Mouse (Mus musculus) spleen, adult 2 months (tissue): Measurements from ENCODE around the gene Lekr1. TPM values are rescaled to one million over a fixed set of nuclear protein-coding genes. Genes with fewer than 3 reads are reported as not detected.

ENCODE experiments used
- DNase-seq, 2 experiments: peaks; one replicate each; pipeline versions ENCODE4 v3.0.0 to v3.0.0-alpha.2; 2012 to 2021; ENCODE audit warnings: low spot score in 2 of 2, low read depth in 1 of 2
- H3K27ac ChIP-seq: fragments of 200-500 bp; 2 replicates; pipeline ENCODE4 v1.5.1; 2012; ENCODE audit warnings: low read length, inconsistent platforms; ENCODE audit not compliant: insufficient read depth
- H3K27me3 ChIP-seq: fragments of 200-500 bp; 2 replicates; pipeline ENCODE4 v1.6.1; 2012; ENCODE audit warnings: mild to moderate bottlenecking, moderate library complexity, low read length, inconsistent platforms; ENCODE audit not compliant: control insufficient read depth, insufficient read depth
- H3K36me3 ChIP-seq: fragments of 200-500 bp; 2 replicates; pipeline ENCODE4 v1.6.1; 2012; ENCODE audit warnings: mild to moderate bottlenecking, low read length, inconsistent platforms; ENCODE audit not compliant: control insufficient read depth, insufficient read depth
- H3K4me1 ChIP-seq: fragments of 200-500 bp; 2 replicates; pipeline ENCODE4 v1.6.1; 2011; ENCODE audit warnings: inconsistent platforms; ENCODE audit not compliant: control insufficient read depth, insufficient read depth, insufficient read length
- H3K4me3 ChIP-seq: fragments of 200-500 bp; 2 replicates; pipeline ENCODE4 v1.5.1; 2011; ENCODE audit warnings: mild to moderate bottlenecking, inconsistent platforms; ENCODE audit not compliant: insufficient read depth, insufficient read length; ENCODE audit errors: extremely low read depth
- CTCF ChIP-seq: fragments of 200-500 bp; IDR thresholded peaks from 2 replicates; pipeline ENCODE4 v1.5.1; 2011; ENCODE audit warnings: mild to moderate bottlenecking, inconsistent platforms; ENCODE audit not compliant: insufficient read depth, insufficient read length, insufficient replicate concordance; ENCODE audit errors: extremely low read depth
- POLR2A ChIP-seq: fragments of 200-500 bp; IDR thresholded peaks from 2 replicates; pipeline ENCODE4 v1.6.1; 2011; ENCODE audit warnings: low read depth, low read length, inconsistent platforms
- WGBS: fragments of 180-500 bp; shearing (Covaris S2); methylation state at CpG from one replicate; pipeline ENCODE4 v1.1.7; 2018; 5-methylcytosine and 5-hydroxymethylcytosine counted together
- polyA plus RNA-seq: library from polyadenylated mRNA; depleted of rRNA; stranded (reverse); fragments of >200 nt; gene quantifications from 2 replicates; pipeline ENCODE4 v1.2.3, GENCODE M21; 2012

Gene Lekr1
- polyA plus RNA-seq, 1 experiment, result 0.20 TPM

DNA sequence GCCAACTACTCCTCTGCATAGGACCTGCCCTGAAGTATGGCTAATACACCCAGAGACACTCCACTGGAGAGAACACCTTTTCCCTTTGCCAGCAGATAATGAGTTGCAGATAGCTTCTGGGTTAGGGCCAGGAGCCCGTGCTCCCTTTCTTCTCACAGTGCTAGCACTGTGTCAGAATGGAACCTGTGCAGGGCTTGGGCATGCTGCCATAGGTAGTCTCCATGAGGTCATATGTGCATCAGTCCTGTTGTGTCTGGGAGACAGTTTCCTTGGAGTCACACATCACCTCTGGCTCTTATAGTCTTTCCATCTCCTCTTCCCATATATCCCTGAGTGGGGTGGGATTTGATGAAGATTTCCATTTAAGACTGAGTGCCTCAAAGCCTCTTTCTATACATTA, 33.7 kb downstream of the Lekr1 start:
- WGBS, result 90% methylated on average over 1 of the region's 1 CpGs
- no peak overlapping the region for H3K27ac ChIP-seq
- DNase-seq, result no peak
- no peak overlapping the region for H3K4me3 ChIP-seq
- TF ChIP-seq CTCF (no peak), POLR2A (no peak)
- no peaks in the 10 kb centered on the region for H3K27me3 ChIP-seq
- H3K36me3 ChIP-seq, result no peaks in the 10 kb centered on the region
- no peaks in the 10 kb centered on the region for H3K4me1 ChIP-seq

GRCm38 (mm10) chr3:65714372-65714771, 48.3 kb downstream of the Lekr1 start:
- no peak overlapping the region for H3K27ac ChIP-seq
- no peaks in the 10 kb centered on the region for H3K4me1 ChIP-seq
- H3K4me3 ChIP-seq, result no peak overlapping the region
- H3K27me3 ChIP-seq, result no peaks in the 10 kb centered on the region
- TF ChIP-seq CTCF (no peak), POLR2A (no peak)
- H3K36me3 ChIP-seq, result no peaks in the 10 kb centered on the region
- 87% methylated on average over 3 of the region's 3 CpGs for WGBS
- no peak for DNase-seq

DNA sequence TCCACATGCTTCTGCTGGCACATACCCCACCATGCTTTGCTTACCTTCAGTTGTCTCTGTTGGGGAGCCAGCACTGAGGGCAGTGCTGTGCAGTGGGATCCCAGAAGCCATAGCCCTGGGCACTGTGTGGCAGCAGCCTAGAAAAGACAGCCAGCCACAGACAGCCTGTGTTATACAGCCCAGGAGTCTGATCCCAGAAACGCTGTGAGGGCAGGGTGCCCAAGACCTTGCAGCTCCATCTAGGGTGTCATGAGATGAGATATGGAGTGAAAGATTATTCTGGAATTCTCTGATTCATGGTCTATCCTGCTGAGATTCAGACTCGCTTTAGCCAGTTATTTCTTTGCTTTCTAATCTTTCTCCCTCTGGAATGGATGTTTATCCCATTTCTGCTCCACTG, 51.4 kb downstream of the Lekr1 start:
- TF ChIP-seq CTCF (no peak), POLR2A (no peak)
- no peaks in the 10 kb centered on the region for H3K36me3 ChIP-seq
- no peak overlapping the region for H3K4me3 ChIP-seq
- H3K27me3 ChIP-seq, result no peaks in the 10 kb centered on the region
- DNase-seq, result no peak
- H3K4me1 ChIP-seq, result no peaks in the 10 kb centered on the region
- H3K27ac ChIP-seq, result no peak overlapping the region
- 78% methylated on average over 2 of the region's 2 CpGs for WGBS

GRCm38 (mm10) chr3:65722897-65723296, 56.9 kb downstream of the Lekr1 start:
- DNase-seq, result no peak
- Histone ChIP-seq H3K27ac (no peak overlapping the region), H3K4me3 (no peak overlapping the region), H3K27me3 (no peaks in the 10 kb centered on the region), H3K36me3 (no peaks in the 10 kb centered on the region), H3K4me1 (no peaks in the 10 kb centered on the region)
- 89% methylated on average over 4 of the region's 4 CpGs for WGBS
- TF ChIP-seq CTCF, result no peak
- no peak for TF ChIP-seq POLR2A

GRCm38 (mm10) chr3:65723664-65724063, 57.6 kb downstream of the Lekr1 start:
- no peak for DNase-seq
- no peak for TF ChIP-seq CTCF
- TF ChIP-seq POLR2A, result no peak
- no peaks in the 10 kb centered on the region for H3K4me1 ChIP-seq
- no peaks in the 10 kb centered on the region for H3K27me3 ChIP-seq
- no peaks in the 10 kb centered on the region for H3K36me3 ChIP-seq
- WGBS, result 81% methylated on average over 4 of the region's 4 CpGs
- H3K27ac ChIP-seq, result no peak overlapping the region
- H3K4me3 ChIP-seq, result no peak overlapping the region

DNA sequence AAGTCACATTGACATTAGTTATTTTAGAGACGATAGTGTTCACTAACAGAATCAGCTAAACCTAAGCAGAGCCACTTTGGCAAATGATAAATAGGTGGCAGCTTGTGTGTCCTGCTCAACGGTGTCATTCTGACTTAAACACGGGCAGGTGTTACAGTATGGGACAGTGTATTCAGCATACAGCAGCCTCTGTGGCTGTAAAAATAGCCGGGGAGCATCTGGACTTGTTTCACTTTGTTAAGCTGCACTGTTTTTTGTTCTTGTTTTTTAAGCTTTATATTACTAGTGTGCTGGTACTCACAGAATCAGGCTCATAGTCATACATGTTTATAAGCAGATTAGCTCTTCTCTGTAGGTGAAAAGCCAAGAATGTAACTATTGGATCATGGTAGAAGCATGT, 71.8 kb downstream of the Lekr1 start:
- Histone ChIP-seq H3K27ac (no peak overlapping the region), H3K27me3 (no peaks in the 10 kb centered on the region), H3K4me1 (no peaks in the 10 kb centered on the region), H3K36me3 (no peaks in the 10 kb centered on the region), H3K4me3 (no peak overlapping the region)
- DNase-seq, result no peak
- TF ChIP-seq CTCF (no peak), POLR2A (no peak)
- WGBS, result 85% methylated on average over 4 of the region's 4 CpGs

DNA sequence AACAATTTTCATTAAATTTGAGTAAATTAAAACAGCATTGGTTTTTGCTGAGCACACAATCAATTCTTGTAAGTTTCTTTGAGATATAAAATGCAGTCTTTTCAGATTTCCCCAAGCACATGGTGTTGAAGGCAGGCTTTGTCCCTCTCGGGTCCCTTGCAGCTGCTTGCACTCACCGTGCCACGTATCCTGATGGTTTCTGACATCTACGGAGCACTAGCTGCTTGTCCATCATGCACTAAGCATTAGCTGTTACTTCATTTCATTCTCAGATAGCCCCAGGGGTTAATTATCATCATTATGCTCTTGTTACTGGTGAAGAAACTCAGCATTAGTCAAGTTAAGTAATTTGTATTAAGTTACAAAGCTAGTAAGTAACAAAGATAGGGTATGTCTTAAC, 78.9 kb downstream of the Lekr1 start:
- Histone ChIP-seq H3K27ac (no peak overlapping the region), H3K27me3 (no peaks in the 10 kb centered on the region), H3K4me3 (no peak overlapping the region), H3K36me3 (no peaks in the 10 kb centered on the region), H3K4me1 (no peaks in the 10 kb centered on the region)
- TF ChIP-seq POLR2A, result no peak
- DNase-seq, result no peak
- WGBS, result 90% methylated on average over 4 of the region's 4 CpGs
